Mouse (Mus musculus): ENCODE data around the gene Tnnt1. TPM values are rescaled to one million over a fixed set of nuclear protein-coding genes. Genes with fewer than 3 reads are reported as not detected.
"Not testable (repeated sequence)": the region's sequence is repeated elsewhere in the genome, so short reads cannot be mapped to it uniquely, and the experiment has no call there.

Gene Tnnt1
- total RNA-seq (2021) = 10 to 100 TPM in 1 of 2 experiments, 1 to 10 TPM in 1; 7.6 to 11.7 TPM
- long read RNA-seq, experiment 1, partial matches to known transcripts = 5 of 12 reads
- long read RNA-seq, experiment 1, other reads (novel, unspliced or antisense) = 7 of 12 reads
- long read RNA-seq, experiment 2, partial matches to known transcripts = 7 of 10 reads
- long read RNA-seq, experiment 2, other reads (novel, unspliced or antisense) = 3 of 10 reads

DNA sequence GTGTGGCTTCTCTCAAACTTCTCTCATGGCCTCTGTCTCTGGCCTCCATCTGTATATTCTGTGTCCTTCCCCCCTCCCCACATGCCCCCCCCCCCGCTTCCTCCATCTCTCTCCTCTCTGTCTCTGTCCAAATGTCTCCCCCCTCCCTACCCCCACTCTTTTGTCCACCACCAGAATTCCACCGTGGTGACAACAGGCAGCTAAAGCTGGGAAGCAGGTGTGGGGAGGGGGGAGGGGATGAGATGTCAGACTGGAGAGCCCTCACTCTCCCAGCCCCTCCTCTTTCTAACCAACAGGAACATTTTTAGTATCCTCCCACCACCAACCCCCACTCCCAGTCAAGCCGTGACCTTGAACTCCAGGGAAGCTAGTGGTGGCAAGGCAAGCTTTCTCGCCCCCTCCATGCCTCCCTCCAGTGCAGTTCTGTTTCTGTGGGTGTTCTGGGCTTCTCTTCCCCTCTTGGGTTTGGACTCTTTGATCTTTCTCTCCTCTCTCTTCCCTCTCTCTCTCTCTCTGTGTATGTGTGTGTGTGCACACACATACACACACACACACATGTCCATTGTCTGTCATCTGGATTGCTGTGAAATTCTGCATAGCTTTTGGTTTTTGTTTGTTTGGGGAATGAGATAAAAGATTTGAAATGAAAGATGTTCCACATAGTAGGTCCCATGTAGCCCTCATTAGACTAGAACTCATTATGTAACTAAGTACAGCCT, at the start of gene Tnnt1:
TSS of gene Tnnt1 (minus strand) at position 51 of the 719 bp plus-strand sequence.
- no peak for DNase-seq (ENCODE audit: low spot score in 2 of 2)

DNA sequence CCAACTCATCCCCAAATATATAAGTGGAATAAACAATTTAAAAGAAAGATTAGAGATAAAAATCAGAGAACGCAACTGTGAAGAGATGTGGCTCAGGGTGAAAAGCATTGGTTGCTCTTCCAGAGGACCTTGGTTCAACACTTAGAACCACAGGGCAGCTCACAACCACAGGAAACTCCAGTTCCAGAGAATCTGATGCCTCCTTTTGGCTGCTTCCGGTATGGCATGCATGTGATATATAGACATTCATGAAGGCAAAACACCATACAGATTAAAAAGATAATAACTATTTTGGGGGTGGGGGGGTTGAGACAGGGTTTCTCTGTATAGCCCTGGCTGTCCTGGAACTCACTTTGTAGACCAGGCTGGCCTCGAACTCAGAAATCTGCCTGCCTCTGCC, 46.5 kb upstream of the Tnnt1 start:
- no peak for DNase-seq (ENCODE audit: low spot score in 2 of 2)

GRCm38 (mm10) chr7:4557167-4557560, 41.0 kb upstream of the Tnnt1 start:
- DNase-seq (ENCODE audit: low spot score in 2 of 2) = no peak

DNA sequence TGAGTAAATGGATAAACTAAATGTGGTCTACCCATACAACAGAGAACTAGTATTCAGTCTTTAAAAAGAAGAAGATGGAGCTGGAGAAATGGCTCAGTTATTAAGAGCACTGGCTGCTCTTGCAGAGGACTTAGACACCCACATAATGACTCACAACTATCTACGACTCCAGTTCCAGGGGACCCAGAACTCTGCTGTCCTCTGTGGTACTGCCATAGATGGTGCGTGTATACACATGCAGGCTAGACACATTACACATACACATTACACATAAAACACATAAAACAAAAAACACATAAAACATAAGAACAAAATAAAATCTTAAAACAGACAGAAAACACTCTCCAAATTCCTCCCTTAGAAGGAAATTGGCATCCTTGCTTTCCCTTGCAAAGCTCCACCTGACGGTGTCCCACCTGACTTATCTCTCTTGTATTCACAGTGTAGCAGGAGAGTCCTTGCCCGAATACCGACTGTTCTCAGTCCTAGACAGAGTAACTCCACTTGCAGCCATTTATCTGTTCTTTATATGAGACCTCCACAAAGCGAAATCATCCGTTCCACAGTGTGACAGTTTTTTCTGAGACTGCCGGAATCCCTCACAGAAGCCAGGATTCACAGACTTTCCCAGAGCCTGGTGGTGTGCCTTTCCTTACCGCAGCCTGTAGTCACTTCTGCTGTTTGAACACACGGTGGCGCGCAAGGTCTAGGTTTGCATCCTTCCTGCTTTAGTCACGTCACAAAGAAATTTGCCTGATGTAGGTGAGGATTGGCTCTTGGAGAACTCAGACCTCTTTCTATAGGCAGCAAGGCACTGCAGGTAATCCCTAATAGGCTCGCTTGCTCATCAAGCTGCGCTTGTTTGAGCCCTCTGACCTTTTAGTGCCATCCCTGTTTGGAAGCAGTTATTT, 40.3 kb upstream of the Tnnt1 start:
- DNase-seq (ENCODE audit: low spot score in 2 of 2) = peak; percentile 82 to 83

GRCm38 (mm10) chr7:4547221-4547641, 31.0 kb upstream of the Tnnt1 start, which contains the start of gene Syt5:
Gene Syt5 (minus strand): TSS chr7:4547541.
- peak; percentile 66 to 76 for DNase-seq (ENCODE audit: low spot score in 2 of 2)

DNA sequence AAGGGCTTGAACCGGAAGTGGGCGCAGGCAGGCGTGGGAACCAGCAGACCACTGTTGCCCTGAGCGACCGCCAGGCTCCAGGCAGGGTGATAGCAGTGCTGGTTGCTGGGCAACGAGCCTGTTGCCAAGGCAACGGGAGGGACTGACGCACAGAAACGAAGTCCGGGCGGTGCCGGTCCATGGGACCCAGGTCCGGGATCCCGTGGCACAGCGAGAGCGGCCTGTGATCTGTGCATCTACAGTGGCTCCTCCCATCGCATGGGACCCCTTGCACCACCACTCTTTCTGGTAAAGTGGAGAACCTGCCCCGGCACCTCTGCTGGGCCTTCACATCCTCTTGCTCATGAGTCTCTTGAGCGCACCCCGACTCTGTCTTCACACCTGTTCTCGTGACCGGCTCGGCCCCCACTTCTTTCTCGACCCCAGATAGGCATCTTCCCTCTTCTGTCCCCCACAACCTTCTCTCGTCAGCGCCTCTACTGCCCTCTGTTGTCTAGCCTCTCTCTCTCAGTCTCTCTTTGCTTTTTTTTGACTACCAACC, 30.5 kb upstream of the Tnnt1 start:
- peak; percentile 97 for DNase-seq (ENCODE audit: low spot score in 2 of 2)

GRCm38 (mm10) chr7:4546050-4546449, 29.9 kb upstream of the Tnnt1 start:
- no peak for DNase-seq (ENCODE audit: low spot score in 2 of 2)

DNA sequence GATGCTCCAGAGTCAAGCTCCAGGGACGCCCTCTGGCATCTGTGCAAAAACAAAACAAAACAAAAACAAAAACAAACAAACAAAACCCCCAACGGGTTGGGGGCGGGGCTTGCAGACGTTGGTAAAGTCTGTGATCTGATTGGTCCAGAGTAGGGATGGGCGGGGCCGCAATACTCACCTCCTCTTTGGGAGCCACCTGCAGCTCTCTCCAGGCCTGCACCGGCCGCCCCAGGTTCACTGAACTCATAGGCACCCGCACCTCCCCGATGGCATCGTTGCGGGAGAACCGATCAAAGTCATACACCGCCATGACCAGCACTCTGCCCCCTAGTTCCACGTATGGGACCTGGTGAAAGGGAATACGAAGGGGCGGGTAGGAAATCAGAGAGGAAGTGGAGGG, 25.8 kb upstream of the Tnnt1 start:
- no peak for DNase-seq (ENCODE audit: low spot score in 2 of 2)

DNA sequence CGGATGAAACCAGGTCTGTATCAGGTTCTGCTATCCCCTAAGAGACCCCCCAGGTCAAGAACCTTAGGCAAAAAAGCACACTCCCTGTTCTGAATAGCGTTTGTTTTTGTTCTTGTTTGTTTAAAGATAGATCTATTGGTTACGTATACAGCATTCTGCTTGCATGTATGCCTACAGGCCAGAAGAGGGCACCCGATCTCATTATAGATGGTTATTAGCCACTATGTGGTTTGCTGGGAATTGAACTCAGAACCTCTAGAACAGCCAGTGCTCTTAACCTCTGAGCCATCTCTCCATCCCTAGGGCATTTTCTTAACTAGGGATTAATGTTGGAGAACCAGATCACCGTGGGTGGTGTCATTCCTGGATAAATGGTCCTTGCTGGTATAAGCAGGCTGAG, 25.2 kb upstream of the Tnnt1 start:
- DNase-seq (ENCODE audit: low spot score in 2 of 2) = no peak

DNA sequence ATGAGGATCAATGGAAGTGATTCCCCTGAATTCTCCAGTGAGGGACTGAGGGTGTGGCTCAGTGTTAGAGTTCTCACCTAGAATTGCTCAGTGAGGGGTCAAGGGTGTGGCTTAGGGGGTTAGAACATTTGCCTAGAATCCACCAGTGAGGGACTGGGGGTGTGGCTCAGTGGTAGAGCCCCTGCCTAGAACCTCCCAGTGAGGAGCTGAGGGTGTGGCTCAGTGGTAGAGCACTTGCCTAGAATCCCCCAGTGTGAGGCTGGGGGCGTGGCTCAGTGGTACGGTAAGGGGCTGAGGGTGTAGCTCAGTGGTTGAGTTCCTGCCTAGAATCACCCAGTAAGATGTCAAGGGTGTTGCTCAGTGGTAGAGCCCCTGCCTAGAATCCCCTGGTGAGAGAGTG, 22.8 kb upstream of the Tnnt1 start:
- no peak for DNase-seq (ENCODE audit: low spot score in 2 of 2)

- no peak for DNase-seq (ENCODE audit: low spot score in 2 of 2)
Measured at GRCm38 (mm10) chr7:4537181-4537580, 21.0 kb upstream of the Tnnt1 start.

GRCm38 (mm10) chr7:4536369-4536768, 20.2 kb upstream of the Tnnt1 start:
- no peak for DNase-seq (ENCODE audit: low spot score in 2 of 2)

- no peak for DNase-seq (ENCODE audit: low spot score in 2 of 2)
Measured at GRCm38 (mm10) chr7:4532005-4532729, 16.0 kb upstream of the Tnnt1 start, which contains the start of gene Dnaaf3. Gene Dnaaf3 (minus strand): TSS chr7:4532453.

DNA sequence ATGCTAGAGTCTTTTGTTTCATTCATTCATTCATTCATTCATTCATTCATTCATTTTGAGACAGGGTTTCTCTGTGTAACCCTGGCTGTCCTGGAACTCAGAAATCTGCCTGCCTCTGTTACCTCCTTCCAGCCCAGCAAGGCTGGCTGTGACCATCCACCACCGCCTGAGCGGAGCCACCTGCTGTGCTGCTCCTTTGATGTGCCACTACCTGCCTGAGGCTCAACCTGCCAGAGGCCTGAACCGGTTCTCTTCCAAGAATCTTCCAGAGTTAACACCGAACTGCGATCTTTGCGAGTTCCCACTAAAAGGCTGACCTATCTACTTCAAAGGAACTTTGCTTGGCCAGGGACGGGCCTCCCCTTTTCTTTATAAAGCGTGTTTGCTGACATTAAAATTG, 14.0 kb upstream of the Tnnt1 start:
- not testable (repeated sequence) for DNase-seq (ENCODE audit: low spot score in 2 of 2)

DNA sequence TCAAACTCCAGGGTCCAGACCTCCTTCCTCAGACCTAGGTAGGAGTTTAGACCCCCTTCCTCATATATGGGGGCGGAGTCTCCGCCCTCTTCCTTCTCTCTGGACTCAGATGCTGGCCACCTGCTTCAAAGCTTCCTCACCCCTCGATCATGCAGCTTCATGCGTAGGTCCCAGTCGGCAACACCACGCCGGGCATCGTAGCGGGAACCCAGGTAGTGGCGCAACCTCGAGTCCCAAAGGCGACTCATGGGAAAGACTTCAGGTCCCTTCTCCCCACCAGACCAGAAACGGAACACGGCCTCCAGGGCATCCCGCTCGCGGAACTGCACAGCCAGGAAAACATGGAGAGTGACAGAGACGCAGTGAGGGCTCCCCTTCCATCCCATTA, 11.1 kb upstream of the Tnnt1 start:
- DNase-seq (ENCODE audit: low spot score in 2 of 2) = no peak

DNA sequence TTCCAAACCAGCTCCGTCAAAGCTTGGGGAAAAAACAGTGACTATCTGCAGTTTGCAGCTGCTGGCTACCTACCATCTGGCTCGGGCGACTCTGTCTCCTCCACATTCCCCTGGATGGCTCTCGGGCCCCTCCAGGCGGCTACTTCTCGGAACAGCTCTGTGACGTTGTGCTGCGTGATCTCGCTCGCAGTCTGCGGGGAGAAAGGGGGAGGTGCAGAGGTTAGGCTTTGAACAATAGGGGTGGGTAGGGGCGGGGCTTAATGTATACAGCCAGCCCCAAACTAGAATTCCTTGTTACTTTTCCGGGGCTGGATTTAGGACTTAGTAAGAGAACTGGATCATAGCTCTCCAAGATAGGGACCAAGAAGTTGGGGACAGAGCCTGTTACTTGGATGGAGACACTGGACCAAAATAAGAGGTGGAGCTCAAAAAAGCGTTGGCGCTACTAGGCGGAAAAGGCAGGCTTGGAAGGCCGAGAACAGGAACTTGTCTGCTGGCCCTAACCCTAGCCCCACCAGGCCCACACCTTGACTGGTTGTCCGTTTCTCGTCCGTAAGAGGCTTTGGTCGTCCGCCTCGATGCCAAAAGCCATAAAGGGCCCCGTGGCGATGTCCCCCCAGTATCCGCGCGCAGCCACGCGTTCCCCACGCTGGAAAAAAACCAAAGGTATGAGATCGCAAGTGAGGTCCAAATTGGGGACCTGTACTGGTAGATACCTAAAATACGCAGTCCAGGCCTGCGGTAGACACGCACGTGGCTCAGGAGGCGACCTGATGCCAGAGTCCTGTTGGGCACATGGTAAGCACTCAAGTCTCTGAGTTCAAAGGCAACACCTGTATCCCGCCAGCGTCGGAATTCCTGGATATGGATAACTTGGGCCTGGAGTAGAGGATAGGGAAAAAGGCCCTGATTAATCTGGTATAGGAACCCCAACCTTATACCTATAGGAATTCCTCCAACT, 10.4 kb upstream of the Tnnt1 start:
- DNase-seq (ENCODE audit: low spot score in 2 of 2) = peak; percentile 71 to 77

GRCm38 (mm10) chr7:4524212-4524922, 8.2 kb upstream of the Tnnt1 start, which contains the start of gene Tnni3:
Gene Tnni3 (minus strand): TSS chr7:4524229.
- peak; percentile 35 to 41 for DNase-seq (ENCODE audit: low spot score in 2 of 2)

DNA sequence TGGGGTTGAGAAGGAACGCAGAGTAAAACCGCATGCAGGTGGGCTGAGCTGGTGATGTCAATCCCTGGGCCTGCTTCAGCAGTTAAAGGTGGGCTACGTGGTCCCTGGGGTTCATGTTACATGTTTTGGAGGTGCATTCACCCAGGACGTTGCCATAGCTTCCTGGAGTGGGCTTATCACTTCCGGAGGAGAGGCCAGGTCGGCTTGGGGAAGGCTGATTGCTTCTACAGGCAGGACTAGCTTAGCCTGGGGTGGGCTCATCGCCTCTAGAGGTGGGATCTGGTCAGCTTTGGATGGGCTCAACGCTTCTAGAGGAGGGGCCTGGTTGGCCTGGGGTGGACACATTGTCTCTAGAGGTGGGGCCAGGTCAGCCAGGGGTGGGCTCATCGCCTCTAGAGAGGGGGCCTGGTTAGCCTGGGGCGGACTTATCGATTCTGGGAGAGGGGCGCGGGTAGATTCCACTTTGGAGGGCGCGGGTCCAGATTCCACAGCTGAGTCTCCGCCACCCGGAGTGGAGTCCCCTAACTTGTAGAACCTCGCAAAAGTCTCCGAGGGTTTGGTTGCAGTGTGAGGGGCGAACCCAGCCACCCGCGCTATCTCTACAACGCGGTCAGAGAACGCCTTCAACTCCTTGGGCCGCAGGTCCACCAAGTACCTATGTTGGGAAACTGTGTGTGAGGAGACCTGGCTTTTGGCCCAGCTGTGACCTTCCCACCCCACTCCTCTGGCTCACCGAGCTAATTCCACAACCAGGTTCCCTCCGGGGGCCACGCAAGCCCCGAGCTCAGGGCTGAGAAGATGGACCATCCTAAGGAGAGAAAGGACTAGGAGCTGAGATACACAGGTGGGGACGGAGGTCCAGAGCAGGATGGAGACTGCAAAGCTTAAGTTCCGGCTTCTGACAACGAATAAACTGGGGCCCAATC, 7.3 kb upstream of the Tnnt1 start:
- DNase-seq (ENCODE audit: low spot score in 2 of 2) = no peak

Data from left cerebral cortex, adult 18-20 months (tissue).